Mouse (Mus musculus) right cerebral cortex, postnatal 36 days (tissue): ENCODE results near the gene Timm44.
"Not testable (repeated sequence)": the region's sequence is repeated elsewhere in the genome, so short reads cannot be mapped to it uniquely, and the experiment has no call there.

Source experiments
- DNase-seq, 2 experiments: peaks; one replicate each; pipeline ENCODE4 v3.0.0; 2022; ENCODE audit warnings: low spot score in 2 of 2, mixed read lengths in 1 of 2

Timm44 gene

GRCm38 (mm10) chr8:4263105-4263791 lies 12.5 kb downstream of the Timm44 start:
- peak; percentile 50 to 58 for DNase-seq

- DNase-seq: no peak
Observed at GRCm38 (mm10) chr8:4259805-4260170, 15.9 kb downstream of the Timm44 start.

GRCm38 (mm10) chr8:4259125-4259804 lies 16.4 kb downstream of the Timm44 start, which contains the start of gene Ctxn1:
TSS of gene Ctxn1 (minus strand) at chr8:4259274.
- DNase-seq: peak; percentile 90 to 93

GRCm38 (mm10) chr8:4258678-4259077 lies 17.0 kb downstream of the Timm44 start:
- peak in 1 of 2 experiments; percentile 56 for DNase-seq

DNA sequence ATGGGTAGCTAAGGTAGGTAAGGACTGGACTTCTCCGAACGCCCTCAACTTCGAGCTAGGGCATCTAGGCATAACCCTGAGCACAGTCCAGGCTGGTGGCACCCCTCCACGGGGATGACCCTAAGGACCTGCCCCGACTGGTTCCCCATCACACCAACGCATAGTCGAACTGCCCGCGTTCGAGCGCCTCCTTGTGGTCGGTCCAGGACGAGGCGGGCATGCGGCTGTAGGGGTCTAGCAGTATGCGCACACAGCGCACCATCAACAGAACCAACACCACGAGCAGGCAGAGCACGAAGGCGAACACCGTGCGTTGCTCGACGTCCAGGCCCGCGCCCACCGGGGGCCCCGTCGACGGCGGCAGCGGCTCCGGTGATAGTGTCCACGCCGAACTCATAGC lies 17.5 kb downstream of the Timm44 start:
- peak; percentile 68 to 71 for DNase-seq

- DNase-seq: no peak
Observed at GRCm38 (mm10) chr8:4257350-4257749, 18.4 kb downstream of the Timm44 start.

DNA sequence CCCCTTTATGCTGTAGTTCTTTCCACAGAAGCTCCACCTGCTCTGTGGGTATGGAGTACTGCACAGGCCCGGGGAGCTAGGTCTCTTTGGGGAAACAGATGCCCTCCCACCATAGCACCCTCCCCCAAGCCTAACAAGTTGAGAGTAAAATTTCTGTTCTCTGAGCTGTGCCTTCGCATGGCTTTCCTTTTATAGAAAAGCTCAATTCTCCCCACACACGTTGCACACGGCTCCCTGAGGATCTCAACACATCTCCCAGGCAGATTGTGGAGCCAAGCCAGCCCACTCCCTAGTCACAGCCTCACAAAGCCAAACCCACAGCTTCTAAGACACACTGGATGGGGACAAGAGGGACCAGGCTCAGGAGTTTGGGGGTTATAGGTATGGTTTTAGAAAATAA lies 18.8 kb downstream of the Timm44 start:
- peak; percentile 86 to 94 for DNase-seq

DNA sequence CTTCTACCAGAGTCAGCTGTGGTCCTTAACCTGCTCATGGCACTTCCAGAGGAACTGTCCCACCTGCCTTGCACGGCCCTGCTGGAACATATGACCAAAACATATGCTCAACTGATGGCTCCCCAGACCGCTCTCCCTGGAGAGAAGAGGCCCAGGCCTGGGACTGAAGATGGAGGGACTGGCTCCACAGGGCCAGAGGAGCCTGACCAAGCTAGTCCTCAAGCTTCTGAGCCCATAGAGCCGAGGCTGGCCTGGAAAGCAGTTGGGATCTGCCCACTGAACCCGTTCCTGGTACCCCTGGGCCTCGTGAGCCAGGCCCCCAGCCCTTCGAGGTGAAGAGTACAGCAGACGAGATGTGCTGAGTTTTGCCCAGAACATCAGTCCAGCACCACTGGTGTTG lies 20.2 kb downstream of the Timm44 start:
- not testable (repeated sequence) for DNase-seq

GRCm38 (mm10) chr8:4254001-4254400 lies 21.7 kb downstream of the Timm44 start:
- DNase-seq: peak; percentile 52 to 61

- DNase-seq: peak; percentile 90 to 92
Observed at GRCm38 (mm10) chr8:4252934-4253841, 22.5 kb downstream of the Timm44 start, which contains the start of gene Snapc2. TSS of gene Snapc2 (plus strand) at chr8:4253080.

- no peak for DNase-seq
Observed at GRCm38 (mm10) chr8:4252116-4252760, 23.5 kb downstream of the Timm44 start.

DNA sequence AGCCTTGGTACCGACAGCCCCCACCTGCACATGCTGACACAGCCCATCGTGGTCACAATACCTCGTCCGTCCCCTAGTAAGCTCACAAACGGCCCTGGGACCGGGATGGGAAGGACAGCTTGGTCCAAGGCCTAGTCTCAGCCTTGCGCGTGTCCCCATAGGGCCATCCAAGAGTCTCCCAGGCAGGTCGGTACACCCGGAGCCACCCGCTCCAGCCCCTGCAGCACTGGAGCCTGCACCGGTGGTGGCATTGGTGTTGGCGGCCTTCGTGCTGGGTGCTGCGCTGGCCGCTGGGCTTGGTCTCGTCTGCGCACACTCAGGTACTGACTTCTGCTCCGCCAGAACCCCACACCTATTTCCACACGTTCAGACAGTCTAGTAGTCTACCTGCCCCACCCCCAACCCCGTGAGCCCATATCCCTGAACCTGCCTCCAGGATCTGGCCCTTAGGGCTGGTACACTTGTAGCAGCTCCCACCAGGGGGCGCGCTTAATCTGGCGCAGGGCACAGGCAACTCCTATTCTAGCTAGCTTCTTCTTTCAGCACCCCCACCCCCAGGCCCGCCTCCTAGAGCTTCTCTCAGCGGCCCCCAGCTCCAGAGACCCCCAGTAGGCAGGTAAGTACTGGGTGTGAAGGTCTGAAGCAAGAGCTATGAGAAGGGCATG lies 25.3 kb downstream of the Timm44 start:
- peak; percentile 79 to 80 for DNase-seq

- no peak for DNase-seq
Observed at GRCm38 (mm10) chr8:4249213-4249612, 26.5 kb downstream of the Timm44 start.

GRCm38 (mm10) chr8:4247951-4248540 lies 27.7 kb downstream of the Timm44 start, which contains the start of gene Tgfbr3l:
TSS of gene Tgfbr3l (plus strand) at chr8:4248214.
- no peak for DNase-seq

DNA sequence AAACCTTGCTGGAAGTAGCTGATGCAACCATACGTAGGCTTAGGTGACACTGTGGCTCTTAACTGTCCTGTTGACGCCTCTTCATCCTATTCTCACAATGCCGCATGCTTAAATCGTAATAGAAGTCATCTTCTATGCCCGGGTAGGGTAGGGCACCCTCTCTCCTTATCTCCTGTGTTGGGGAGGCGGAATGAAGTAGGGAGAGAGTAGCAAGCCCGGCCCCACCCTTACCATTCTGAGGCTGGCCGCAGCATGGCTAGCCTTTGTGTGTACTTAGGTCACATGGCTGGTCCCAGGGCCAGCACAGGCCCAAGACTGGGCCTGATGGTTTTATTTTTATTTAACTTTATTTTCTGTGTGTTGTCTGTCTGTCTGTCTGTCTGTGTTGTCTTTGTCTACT lies 28.5 kb downstream of the Timm44 start:
- no peak for DNase-seq

GRCm38 (mm10) chr8:4245737-4246136 lies 30.0 kb downstream of the Timm44 start:
- DNase-seq: no peak

DNA sequence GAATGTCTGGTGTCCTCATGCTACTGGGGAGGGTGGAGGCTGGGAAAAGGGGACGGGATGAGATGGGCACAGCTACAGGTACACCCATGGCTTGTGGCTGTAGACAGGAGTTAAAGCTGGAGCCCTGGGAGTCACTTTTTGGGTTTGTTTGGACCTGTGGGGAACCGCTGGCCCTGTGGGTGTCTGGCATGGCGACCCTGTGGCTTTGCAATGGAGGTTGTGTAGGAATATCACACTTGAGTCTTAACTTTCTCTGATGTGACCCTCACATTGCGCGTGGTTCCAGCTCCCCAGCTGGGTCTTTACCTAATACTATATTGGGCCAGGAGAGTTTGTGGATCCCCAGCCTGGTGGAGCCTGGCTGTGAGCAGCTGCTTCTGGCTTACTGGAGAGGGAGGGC lies 30.7 kb downstream of the Timm44 start:
- DNase-seq: no peak

DNA sequence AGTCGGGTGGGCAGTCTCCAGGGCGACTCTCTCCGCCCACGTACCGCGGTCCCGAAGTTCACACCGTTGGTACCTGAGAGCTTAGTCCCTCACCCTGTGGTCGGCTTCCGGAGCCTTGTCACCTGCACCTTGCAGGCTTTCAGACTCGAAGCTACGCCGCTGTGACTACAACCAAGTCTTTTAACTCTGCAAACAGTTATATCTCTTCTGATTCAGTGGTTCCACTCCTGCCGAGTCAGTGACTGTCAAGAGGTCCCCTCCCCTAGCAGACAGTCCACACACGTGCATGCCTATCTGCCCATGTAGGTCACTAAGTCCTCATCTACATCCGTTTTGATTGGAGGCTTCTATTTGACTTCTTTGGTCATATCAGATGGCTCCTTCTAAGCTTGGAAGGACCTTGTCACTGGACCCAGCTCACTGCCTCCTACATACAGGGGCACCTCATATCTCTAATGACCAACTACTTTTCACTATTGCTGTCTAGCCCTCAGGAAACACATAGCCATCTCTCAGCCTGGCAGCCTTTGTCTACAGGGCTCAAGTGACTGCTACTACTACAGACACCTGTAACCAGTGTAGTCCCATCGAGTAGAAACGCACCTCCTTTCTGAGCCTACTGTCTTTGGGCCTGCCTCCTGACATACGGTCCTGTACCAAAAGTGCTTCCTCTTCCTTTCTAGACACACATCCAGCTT lies 36.4 kb downstream of the Timm44 start:
- no peak for DNase-seq

GRCm38 (mm10) chr8:4238434-4239192 lies 37.1 kb downstream of the Timm44 start, which contains the start of the genes Map2k7 and Gm49320:
TSS of gene Map2k7 (plus strand) at chr8:4238740.
TSS of gene Gm49320 (plus strand) at chr8:4238865.
- peak; percentile 100 for DNase-seq
